Mouse (Mus musculus): ENCODE measurements at regions not wholly inside any gene's neighbourhood (a gene's known extent, or its start where the extent isn't known, plus 50 kb on each side); places are given as distances from the start of the nearest gene placed in this dataset.

DNA sequence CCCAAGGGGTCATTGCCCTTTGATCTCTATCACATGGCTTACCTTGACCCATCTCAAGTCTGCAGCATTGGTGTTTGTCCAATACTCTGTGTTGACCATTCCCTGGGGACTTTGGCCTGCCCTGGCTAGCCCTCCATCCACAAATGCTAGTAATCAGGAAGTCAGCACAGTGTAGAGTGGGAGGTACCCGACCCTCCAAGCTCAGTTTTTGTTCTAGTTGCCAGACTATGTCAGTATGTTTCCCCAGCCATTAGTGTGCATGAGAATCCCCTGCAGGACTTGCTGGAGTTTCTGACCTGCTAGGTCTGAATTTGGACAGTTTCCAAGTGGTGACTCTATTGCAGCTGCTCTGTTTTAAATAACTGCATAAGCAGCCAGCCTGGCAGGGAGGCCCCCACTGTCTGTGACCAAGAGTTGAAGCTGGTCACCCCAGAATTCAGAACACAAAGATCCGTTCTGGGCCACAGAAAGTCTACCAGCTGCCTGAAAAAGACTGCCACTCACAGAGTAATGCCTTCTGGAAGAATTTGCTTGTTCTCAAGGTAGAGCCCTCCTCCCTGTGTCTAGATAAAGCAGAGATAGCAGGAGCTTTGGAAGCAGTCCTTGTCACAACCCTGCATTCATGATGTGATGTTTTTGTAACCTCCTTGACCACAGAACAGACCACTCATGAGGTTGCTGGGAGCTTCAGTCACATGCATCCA lies 118.0 kb upstream of the Slc22a23 start:
- DNase-seq (ENCODE audit: low spot score): no peak

DNA sequence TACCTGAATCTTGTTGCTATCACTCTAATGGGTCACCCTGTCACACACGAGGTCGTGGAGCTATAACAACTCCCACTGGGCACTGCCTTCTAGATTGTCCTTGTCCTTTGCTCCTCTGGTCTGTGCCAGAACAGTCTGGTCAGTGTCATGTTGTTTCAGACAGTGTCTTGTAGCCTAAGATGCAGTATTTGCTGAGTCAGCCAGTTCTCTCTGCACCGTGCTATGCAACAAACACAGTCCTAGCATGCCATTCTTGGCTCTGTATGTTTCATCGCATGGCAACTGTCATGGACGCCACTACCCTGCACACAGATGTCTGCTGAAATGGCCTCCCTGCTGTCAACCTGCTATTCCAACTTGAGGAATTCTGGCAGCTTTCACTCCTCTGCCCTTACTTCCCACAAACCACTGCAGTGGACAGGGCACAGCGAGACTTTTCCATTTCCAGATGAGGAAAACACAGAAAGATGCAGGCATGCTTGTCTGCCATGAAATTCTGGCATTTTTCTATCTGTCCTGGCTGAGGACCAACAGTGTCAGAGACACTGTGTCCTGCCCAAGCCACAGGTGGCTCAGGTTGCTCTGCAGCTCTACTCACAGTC lies 117.3 kb upstream of the Slc22a23 start:
- DNase-seq (ENCODE audit: low spot score): no peak

DNA sequence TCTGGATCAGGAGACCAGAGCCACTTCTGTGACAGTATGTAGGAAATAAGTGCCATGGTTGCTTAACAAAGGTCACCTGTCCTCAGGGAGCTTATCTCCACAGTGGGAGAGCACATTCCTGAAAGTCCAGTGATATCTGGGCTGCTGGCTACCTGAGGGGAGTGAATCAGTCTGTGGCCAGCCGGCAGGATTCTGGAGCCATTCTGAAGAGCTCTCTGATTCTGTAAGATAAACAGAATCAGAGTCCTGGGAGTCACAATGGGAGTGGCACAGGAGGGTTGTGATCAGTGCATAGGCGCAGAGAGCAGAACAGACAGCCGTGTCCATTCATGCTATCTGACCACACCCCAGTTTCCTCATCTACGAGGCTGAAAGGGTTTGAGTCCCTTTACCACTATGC lies 116.0 kb upstream of the Slc22a23 start:
- no peak for DNase-seq (ENCODE audit: low spot score)

DNA sequence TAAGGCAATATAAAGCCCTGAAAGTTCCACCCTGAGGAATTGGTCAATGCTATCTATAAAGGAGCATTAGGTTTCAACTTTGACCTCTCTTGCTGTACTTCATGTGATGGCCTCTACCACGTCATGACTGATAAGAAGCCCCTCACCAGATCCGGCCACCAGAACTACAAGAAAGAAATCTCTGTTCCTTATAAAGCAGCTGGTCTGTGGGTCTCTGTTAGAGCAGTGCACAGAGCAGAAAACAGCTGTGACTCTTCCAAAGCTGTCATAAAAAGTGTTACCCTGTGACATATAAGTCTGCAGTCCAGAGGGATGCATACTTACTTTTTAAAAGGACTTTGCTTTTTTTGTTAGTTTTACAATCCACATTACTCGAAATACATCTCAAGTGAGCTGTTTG lies 111.1 kb upstream of the Slc22a23 start:
- no peak for DNase-seq (ENCODE audit: low spot score)

DNA sequence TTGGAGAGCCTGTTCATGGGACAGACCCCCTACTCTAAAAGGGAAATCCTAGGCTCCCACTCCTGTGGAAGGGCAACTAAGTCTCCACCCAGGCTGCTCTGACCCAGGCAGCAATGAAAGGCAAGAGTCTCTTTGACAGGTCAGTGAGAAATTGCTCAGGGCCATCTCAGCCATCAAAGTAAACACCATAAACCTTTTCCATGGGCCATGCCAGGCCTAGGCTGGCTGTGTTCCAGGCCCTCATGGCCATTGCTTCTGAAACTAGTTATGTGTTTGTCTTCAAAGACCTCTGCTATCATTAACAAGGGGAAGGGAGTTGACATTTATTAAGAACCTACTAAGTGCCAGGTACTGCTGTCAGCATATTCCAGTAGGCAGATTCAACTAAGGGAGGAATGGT lies 101.8 kb upstream of the Slc22a23 start:
- DNase-seq (ENCODE audit: low spot score): no peak

DNA sequence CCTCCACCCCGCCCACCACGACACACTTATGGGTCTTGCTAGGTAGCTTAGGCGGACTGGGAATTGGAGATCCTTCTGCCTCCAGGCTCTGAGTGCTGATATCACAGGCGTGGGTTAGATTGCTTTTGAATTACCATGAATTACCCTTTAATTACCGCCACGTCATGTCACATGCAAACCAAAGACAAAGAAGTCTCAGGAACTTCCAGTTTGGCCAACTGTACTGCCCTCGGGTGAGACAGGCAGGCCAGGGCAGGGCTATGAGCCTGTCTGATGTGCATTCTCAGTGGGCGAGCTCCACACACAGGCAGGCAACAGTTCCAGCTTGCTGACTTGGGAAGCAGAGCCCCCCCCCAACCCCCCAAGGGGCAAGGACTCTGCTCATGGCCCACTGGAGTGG lies 101.3 kb upstream of the Slc22a23 start:
- DNase-seq (ENCODE audit: low spot score): no peak

DNA sequence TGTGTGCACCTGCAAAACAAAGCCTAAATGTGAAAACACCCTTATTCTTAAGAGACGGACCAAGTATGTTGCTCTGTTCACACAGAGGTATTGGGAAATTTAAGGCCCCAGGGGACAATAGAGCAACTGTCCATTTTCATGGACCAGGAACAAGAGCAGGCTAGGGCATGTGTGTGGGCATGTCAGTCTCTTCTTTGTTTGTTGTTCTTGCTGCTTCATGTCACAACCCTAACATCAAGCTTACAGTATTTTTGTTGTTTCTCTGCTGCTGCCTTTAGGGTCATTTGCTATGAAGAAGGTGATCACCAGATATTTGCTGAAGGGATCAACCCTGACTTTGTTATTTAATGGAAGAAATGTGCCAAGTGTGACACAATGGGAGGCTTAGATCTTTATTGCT lies 96.4 kb upstream of the Slc22a23 start:
- DNase-seq (ENCODE audit: low spot score): no peak

DNA sequence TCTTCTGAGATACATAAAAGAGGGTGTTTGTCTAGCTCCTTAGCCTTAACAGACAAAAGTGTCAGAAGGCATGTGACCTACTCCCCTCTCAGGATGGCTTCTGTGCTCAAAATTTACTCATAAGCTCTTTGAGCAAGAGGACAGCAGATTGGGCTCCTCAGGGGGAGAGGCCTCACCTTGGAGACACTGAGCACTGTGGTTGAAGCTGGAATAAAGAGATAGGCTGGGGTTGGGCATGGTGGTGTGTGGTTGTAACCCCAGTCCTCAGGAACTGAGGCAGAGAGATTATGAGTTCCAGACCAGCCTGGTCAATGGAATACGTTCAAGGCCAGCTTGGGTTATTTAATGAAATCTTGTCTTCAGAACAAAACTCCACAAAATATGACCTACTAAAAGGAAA lies 82.5 kb upstream of the Slc22a23 start:
- DNase-seq (ENCODE audit: low spot score): no peak

DNA sequence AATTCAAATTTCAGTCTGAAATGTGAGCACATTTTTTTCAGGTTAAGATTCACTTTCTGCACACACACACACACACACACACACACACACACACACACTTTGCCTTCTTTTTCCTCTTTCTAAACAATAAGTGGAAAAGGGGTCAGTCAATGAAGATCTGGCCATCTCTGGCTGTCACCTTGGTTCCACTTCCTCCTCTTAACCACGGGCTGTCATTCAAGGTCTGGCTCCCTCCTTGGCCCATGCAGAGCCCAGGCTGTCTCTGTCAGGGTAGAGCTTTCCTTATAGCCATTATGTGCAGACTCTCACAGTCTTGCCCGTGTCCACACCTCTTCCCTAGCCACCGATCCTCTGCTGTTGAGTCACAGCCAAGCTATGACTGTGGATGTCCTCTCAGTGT lies 79.9 kb upstream of the Slc22a23 start:
- DNase-seq (ENCODE audit: low spot score): no peak

DNA sequence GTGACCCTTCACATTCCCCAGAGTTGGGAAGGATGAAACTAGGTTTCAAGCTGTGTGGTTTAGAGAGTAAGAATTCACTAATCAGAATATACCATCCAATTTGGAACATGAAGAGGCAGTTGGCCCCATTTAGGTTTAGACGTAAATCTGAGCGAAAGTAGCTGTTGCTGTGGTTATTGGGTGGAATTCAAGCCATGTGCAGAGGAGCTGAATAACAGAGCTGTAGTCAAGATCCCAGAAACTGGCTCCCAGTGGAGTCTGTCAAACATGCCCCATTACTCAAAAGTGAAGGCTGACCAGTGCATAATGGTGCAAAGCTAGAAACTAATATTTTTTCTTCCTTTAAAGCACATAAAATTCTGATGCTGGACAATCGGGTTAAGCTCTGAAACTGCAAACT lies 76.7 kb upstream of the Slc22a23 start:
- DNase-seq (ENCODE audit: low spot score): no peak

DNA sequence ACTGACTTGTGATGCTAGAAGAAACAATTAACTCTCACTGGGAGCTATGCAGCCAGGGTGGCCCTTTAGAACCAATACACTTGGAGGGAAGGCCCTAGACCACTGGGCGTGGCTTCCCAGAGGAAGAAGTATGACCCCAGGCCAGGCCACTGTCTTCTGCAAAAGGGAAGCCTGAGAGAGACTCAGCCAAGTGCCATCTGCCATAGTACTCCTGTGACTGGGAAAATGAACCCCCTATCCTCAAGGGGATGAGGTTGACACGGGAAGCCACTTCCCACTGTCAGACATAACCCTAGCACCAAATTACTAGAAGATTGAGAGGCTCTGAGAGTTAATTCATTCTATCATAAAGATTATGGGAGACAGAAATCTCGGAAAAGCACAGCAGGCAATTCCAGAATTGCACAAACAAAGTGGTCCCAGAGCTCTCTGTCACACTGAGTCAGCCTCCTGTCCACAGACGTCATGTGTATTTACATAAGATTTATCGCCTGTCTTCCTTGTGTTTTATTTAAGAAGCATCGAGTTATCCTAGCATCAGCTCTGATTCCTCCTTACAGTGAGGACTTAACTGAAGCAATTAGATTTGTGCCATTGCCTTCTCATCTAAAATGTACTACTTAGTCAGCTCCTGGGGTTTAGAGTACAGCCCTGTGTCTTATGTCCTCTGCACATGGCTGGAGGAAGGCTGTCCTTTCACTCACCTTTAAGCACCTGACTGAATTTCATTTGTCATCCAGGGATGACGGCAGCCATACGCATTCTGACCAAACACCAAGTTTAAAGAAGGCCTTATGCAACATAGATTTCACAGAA lies 75.6 kb upstream of the Slc22a23 start:
- no peak for DNase-seq (ENCODE audit: low spot score)

DNA sequence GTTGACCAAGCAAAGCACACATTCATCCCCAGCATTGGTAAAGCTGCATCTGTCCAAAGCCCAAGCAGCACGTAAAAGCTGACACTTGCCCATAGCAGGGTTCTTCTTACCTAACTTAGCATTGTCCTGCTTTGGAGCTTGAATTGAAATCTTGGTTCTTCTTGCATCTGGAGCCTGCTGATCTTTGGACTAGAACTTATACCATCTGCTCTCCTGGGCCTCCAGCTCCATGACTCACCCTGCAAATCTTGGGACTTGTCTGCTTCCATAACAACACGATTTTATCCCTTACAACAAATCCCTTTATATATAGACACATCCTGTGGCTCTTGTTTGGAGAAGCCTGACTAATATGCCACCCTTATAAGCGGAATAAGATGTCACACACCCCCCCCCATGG lies 74.1 kb upstream of the Slc22a23 start:
- DNase-seq (ENCODE audit: low spot score): no peak

DNA sequence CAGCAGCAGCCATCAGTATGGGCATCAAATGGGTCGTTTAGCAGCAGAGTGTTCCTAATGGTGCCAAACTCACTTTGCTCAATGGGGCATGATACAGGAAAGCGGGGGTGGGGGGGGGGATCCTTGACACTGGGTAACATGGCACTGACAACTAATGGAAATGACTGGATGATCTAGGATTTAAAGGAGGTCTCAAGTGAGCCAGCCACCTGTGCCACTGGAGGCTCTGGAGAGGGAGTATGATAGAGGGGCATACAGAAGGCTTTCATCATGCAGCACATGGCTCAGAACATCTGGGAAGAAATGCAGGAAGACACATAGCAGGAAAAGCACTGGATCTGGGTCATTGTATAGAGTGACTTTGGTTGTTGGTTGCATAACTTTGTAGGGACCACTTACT lies 71.6 kb upstream of the Slc22a23 start:
- DNase-seq (ENCODE audit: low spot score): no peak

DNA sequence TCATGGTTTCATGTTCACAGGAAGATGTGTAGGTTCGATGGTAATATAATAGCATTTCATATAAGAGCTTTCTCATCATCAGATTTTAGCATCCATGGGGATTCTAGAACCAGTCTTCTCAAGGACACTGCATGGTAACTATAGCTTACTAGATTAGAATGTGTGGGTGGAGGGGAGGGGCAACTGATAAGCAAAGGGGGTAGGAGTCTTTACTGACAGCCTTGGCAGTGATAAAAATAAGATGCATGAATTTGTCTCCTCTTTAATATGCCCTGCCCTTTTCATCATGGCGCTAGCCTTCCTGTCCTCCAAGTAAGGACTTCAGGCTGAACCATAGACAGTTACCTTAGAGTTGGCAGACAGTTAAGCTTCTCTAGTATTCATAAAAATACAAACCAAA lies 69.6 kb upstream of the Slc22a23 start:
- DNase-seq (ENCODE audit: low spot score): no peak

DNA sequence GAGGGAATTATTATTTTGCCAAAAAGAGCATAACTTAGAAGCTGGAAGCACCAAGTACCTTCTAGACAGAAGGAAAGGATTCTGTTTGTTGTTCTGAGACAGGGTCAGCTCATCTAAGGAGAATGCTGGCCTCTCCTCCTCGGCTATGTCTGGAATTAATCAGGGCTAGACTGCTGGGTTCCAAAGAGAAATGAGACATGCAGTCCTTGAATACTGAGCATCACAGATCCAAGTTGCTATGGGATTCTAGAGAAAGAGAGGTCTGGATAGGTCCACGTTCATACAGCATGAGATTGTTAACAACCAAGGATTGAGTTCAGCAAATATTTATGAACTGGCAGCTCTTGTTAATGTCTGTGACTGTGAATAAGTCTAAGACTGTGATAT lies 63.7 kb upstream of the Slc22a23 start:
- DNase-seq (ENCODE audit: low spot score): no peak

DNA sequence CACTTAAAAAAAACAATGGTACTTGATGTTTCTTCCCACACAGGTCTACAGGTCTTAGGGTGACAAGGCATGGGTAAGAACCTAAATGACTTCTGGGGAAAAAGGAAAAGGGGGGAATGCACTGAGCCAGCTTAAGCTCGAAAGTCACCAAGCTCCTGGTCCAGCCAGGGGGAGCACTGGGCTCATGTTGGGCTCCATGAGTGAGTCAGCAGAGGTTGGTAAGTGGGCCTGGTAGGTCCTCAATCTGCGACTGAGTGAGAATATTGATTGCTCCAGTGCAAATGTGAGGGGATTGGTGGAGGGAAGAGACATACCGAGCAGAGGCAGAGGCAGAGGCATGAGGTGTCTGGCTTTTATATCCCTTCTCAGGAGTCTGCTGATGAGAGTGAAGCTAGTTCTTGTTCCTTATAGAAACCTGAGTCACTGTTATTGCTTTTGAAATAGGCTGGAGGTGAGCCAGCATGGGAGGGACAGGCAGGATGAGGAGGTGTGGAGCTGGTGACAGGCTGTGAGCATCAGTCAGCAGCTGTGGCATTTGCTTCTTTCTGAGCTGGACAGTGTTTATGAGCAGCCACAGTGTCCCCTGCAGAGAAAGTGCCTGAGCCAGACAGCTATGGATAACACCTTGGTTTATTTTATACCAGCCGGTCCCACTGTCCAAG lies 63.2 kb upstream of the Slc22a23 start:
- peak; percentile 42 for DNase-seq (ENCODE audit: low spot score)

DNA sequence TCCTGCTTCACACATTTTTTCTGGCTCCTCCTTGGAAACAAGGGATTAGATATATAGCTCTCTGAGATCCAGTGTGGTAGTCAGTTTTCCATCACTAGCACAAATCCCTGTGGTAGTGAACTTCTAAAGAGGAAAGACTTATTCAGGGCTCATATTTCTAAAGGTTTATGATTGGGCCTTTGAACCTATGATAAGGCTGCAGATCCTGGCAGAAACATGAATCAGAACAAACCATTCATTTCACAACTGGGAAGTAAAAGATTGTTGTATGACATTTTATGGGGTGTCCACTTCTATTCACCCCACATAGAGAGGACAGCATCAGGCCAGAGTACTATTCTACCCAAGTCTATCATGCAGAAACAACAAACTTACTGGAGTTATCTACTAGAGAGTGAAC lies 61.3 kb upstream of the Slc22a23 start:
- DNase-seq (ENCODE audit: low spot score): no peak

DNA sequence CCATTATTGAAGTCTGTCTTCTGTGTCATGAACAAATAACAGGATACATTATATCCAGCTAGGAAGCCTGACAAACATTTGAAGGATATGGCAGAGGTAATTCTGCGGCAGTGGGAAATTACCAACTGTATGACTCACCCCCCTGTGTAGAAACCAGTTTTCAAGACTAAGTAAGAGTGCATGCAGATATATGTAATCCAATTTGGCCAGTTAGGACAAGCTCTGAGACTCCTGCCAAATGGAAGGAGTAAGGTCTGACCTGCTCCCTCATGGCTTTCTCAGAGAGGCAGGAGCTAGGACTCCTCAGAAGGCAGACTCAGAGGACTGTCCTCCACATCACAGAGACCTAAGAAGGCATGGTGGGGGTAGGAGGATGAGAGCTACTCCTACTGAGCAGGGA lies 57.6 kb upstream of the Slc22a23 start:
- no peak for DNase-seq (ENCODE audit: low spot score)

DNA sequence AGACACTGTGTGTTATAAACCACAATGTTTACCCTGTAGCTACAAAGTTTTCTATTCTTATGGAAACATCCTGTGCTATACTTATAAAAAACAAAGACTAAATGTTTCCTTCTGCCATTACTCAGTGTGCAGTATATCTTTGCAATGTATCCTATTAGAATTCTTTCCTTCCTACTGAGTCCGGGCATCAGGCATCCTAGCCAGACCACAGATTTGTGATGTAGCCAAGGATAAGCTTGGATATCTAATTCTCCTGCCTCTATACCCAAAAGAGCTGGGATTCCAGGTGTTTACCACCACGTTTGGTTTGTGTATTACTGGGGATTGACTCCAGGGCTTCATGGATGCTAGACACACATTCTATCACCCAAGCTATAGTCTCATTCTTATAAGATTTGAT lies 56.0 kb upstream of the Slc22a23 start:
- no peak for DNase-seq (ENCODE audit: low spot score)

DNA sequence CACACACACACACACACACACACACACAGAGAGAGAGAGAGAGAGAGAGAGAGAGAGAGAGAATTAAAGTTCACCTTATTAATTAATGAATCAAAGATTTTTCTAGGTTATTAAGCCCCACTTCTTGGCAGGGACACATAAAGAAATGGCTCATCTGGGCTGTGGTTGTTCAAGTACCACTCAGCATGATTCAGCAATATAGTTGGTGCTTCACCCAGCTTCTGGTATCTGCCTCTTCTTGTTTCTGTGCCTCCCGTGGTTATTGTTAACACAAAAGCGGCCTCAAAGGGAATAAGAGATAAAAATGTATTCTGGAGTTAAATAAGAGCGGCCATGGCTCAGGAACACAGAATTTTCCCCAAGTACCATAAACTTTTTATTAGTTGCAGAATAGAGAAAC lies 53.9 kb upstream of the Slc22a23 start:
- no peak for DNase-seq (ENCODE audit: low spot score)

DNA sequence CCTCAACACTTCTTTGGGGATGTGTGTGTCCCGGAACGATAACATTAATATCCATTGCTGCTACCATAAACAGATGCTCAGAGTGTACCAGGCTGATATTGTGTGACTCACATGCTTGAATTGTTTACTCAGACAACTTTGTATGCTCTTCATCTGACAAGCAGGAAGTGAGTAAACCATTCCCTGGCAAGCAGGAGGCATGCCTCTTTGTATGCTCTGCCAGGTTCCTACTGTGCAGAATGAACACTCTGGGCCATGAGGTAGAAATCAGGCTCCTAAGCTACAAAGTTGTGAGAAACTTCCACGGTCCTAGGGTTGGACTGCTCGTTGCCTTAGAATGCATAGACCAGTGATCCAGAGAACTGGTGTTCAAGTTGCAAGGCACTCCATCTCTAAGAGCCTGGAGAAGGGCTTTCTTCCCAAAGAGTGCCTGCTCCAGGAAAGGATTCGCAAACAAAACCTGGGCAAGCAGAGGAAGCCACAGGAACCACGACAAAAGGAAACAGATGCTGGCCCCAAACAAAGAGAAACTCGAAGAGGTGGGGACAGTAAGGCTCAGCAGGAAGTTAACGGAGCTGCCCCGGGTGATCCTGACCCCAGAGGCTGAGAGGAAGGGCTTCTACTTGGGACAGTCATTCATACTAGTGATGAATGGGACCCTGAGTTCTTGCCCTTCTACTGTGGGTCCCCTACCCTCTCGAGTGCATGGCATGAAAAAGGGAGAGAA lies 53.2 kb upstream of the Slc22a23 start:
- DNase-seq (ENCODE audit: low spot score): no peak

DNA sequence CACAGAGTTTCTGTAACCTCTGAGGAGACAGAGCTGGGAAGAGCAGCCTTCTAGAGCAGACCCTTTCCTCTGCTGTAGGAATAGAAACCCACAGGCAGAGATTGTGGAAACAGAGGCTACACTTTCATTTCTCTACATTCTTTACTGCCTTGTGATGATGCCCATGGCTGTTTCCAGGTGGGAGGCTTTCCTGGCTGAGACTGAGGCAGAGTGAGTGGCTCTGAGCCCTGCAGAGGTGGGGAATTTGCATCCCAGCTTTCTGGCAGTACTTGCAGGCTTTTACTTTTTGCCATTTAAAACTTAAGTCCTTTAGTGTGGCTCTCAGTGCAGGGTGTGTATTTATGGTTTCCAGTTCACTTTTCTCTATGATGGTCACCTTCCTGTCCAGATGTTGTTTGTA lies 50.5 kb upstream of the Slc22a23 start:
- no peak for DNase-seq (ENCODE audit: low spot score)

All from urinary bladder, postnatal 25 days (tissue).